Mouse (Mus musculus) G1E (cell line): ENCODE results near the gene Slc26a6. TPM values are rescaled to one million over a fixed set of nuclear protein-coding genes. Genes with fewer than 3 reads are reported as not detected.

Experiments used
- ATAC-seq: 2 replicates; pipeline ENCODE4 v1.8.0; 2016; ENCODE audit warnings: mild to moderate bottlenecking; ENCODE audit not compliant: insufficient number of reproducible peaks, poor library complexity, low FRiP score, severe bottlenecking; ENCODE audit errors: extremely low read depth
- DNase-seq: peaks from one replicate; pipeline ENCODE4 v3.0.0; 2012; ENCODE audit warnings: low spot score
- H3K27me3 ChIP-seq: 2 replicates; pipeline ENCODE4 v1.6.1; 2012; ENCODE audit warnings: mild to moderate bottlenecking, low read length, inconsistent platforms; ENCODE audit not compliant: insufficient read depth
- H3K36me3 ChIP-seq: replicated peaks from 2 replicates; pipeline ENCODE3; 2012; ENCODE audit warnings: mild to moderate bottlenecking, inconsistent platforms
- H3K4me1 ChIP-seq: 2 replicates; pipeline ENCODE4 v1.6.1; 2012; ENCODE audit warnings: low read depth, low read length, inconsistent platforms, mixed read lengths; ENCODE audit not compliant: insufficient read depth
- H3K4me3 ChIP-seq: 2 replicates; pipeline ENCODE4 v1.5.1; 2012; ENCODE audit warnings: low read depth, mild to moderate bottlenecking, inconsistent platforms, low read length, moderate library complexity, mixed read lengths
- H3K9me3 ChIP-seq: replicated peaks from 2 replicates; pipeline ENCODE4 v1.6.1; 2012; ENCODE audit warnings: inconsistent platforms
- CTCF ChIP-seq: IDR thresholded peaks from 2 replicates; pipeline ENCODE4 v1.5.1; 2012; ENCODE audit warnings: low read depth, low read length, inconsistent platforms, mixed read lengths
- GATA1 ChIP-seq: IDR thresholded peaks from 2 replicates; pipeline ENCODE4 v1.6.1; 2012; ENCODE audit warnings: borderline replicate concordance, low read length, inconsistent platforms, mixed read lengths
- GATA2 ChIP-seq: IDR thresholded peaks from 2 replicates; pipeline ENCODE4 v1.6.1; 2012; ENCODE audit warnings: low read depth, low read length, inconsistent platforms, borderline replicate concordance
- POLR2AphosphoS5 ChIP-seq: IDR thresholded peaks from 2 replicates; pipeline ENCODE4 v1.6.1; 2012; ENCODE audit warnings: low read depth, low read length, inconsistent platforms; ENCODE audit not compliant: insufficient replicate concordance
- TAL1 ChIP-seq: conservative IDR thresholded peaks from 2 replicates; pipeline ENCODE4 v1.6.1; 2012; ENCODE audit warnings: low read depth, low read length, inconsistent platforms, mixed read lengths
- polyA plus RNA-seq: library from polyadenylated mRNA; stranded (reverse); fragments of >175 nt; gene quantifications from 2 replicates; pipeline ENCODE4 v1.2.3, GENCODE M21; 2012
- total RNA-seq, 2 experiments: library from RNA; stranded (forward) in 1 of 2; stranded (reverse) in 1 of 2; fragments of 200-1000 nt in 1 of 2; fragments of >200 nt in 1 of 2; fragmentation: Nextera tagmentation in 1 of 2; gene quantifications; 2 replicates each; pipeline ENCODE4 v1.2.3; 2014 to 2017

The Slc26a6 gene
- total and polyA plus RNA-seq, 3 experiments, result 2.3 to 3.6 (median 3.5) TPM

DNA sequence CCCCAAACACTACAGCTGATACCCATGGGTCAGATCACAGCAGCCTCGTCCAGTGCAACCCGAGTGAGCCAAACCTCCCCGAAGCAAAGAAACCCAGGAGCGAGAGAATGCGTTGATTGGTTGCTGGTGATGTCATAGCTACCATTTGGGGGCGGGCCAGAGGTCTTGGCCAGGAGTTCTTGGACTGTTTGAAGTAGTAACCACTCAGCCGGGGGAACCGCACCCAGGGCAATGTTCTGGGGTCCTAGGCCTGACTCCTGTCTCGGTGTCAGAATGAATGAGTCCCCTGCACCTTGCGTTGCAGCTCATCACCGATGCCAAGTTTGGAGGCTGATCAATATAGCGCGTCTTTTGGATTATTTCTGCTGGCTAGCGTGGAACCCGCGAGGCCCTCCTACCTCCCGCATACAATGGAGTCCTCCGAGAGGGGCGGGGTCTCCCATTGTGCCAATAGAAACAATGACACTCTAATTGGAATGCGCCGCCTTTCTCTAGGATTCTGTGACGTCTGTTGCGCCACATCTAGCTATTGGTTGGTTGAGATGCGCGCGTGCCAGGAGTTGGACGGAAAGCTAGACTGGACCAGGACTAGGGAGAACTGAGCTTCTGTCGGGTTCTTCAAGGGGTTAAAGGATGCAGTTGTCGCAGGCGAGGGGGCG, 28.2 kb upstream of the Slc26a6 start:
- H3K27me3 ChIP-seq, result peaks cover 23% of the 10 kb centered on the region; the same call in 1 of the 2 replicates
- H3K4me1 ChIP-seq, result peaks cover 6% of the 10 kb centered on the region; the same call in 1 of the 2 replicates
- peaks cover 29% of the 10 kb centered on the region for H3K9me3 ChIP-seq
- H3K4me3 ChIP-seq, result no peak overlapping the region
- ATAC-seq (no peak), DNase-seq (no peak)
- H3K36me3 ChIP-seq, result no peaks in the 10 kb centered on the region
- TF ChIP-seq POLR2AphosphoS5 (no peak), GATA2 (no peak), TAL1 (no peak), GATA1 (no peak), CTCF (no peak)

GRCm38 (mm10) chr9:108825820-108826699, 27.0 kb upstream of the Slc26a6 start, which contains the start of gene Celsr3:
Celsr3 (plus strand) TSS chr9:108826320.
- peaks cover under 1% of the 10 kb centered on the region; the same call in 1 of the 2 replicates for H3K4me1 ChIP-seq
- H3K9me3 ChIP-seq, result peaks cover 29% of the 10 kb centered on the region
- H3K4me3 ChIP-seq, result no peak within 1 kb of the TSS; the same call in 1 of the 2 replicates
- H3K36me3 ChIP-seq, result no peaks in the 10 kb centered on the region
- DNase-seq (no peak), ATAC-seq (no peak)
- TF ChIP-seq CTCF (no peak), TAL1 (no peak), GATA2 (no peak), GATA1 (no peak), POLR2AphosphoS5 (no peak)
- peaks cover 22% of the 10 kb centered on the region; the same call in 1 of the 2 replicates for H3K27me3 ChIP-seq

GRCm38 (mm10) chr9:108826700-108827340, 26.3 kb upstream of the Slc26a6 start:
- H3K27me3 ChIP-seq, result peaks cover 22% of the 10 kb centered on the region; the same call in 1 of the 2 replicates
- no peak overlapping the region; the same call in 1 of the 2 replicates for H3K4me3 ChIP-seq
- no peak for ATAC-seq
- TF ChIP-seq GATA2, result no peak
- TF ChIP-seq CTCF, result no peak
- DNase-seq, result peak; percentile 40
- H3K9me3 ChIP-seq, result peaks cover 29% of the 10 kb centered on the region
- H3K4me1 ChIP-seq, result no peaks in the 10 kb centered on the region
- no peaks in the 10 kb centered on the region for H3K36me3 ChIP-seq

- H3K36me3 ChIP-seq, result no peaks in the 10 kb centered on the region
- H3K4me1 ChIP-seq, result no peaks in the 10 kb centered on the region
- H3K27me3 ChIP-seq, result peaks cover 27% of the 10 kb centered on the region; the same call in 1 of the 2 replicates
- peaks cover 29% of the 10 kb centered on the region for H3K9me3 ChIP-seq
- no peak for TF ChIP-seq POLR2AphosphoS5
- TF ChIP-seq GATA2, result no peak
- TF ChIP-seq TAL1, result no peak
- no peak for TF ChIP-seq GATA1
- ATAC-seq, result no peak
- DNase-seq, result no peak
- H3K4me3 ChIP-seq, result peak overlapping the region; percentile 17; the same call in 1 of the 2 replicates
Measured at GRCm38 (mm10) chr9:108827454-108827853, 25.6 kb upstream of the Slc26a6 start.

DNA sequence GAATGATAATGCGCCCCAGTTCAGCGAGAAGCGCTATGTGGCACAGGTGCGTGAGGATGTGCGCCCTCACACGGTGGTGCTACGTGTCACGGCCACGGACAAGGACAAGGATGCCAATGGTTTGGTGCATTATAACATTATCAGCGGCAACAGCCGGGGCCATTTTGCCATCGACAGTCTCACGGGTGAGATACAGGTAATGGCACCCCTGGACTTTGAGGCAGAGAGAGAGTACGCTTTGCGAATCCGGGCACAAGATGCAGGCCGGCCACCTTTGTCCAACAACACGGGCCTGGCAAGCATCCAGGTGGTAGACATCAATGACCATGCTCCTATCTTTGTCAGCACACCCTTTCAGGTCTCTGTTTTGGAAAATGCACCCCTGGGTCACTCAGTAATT, 25.2 kb upstream of the Slc26a6 start:
- Histone ChIP-seq H3K27me3 (peaks cover 32% of the 10 kb centered on the region; the same call in 1 of the 2 replicates), H3K4me3 (no peak overlapping the region)
- no peak for TF ChIP-seq CTCF
- no peak for TF ChIP-seq TAL1
- no peak for TF ChIP-seq GATA2
- TF ChIP-seq POLR2AphosphoS5, result no peak
- no peak for TF ChIP-seq GATA1

GRCm38 (mm10) chr9:108831637-108832036, 21.4 kb upstream of the Slc26a6 start:
- no peak for DNase-seq
- Histone ChIP-seq H3K9me3 (peaks cover 16% of the 10 kb centered on the region), H3K4me1 (no peaks in the 10 kb centered on the region), H3K36me3 (no peaks in the 10 kb centered on the region), H3K4me3 (no peak overlapping the region), H3K27me3 (peaks cover 26% of the 10 kb centered on the region; the same call in 1 of the 2 replicates)
- TF ChIP-seq TAL1 (no peak), GATA2 (no peak), POLR2AphosphoS5 (no peak), CTCF (no peak), GATA1 (no peak)
- no peak for ATAC-seq

More for the DNA sequence above, 25.2 kb upstream of the Slc26a6 start:
- Histone ChIP-seq H3K36me3 (no peaks in the 10 kb centered on the region), H3K4me1 (no peaks in the 10 kb centered on the region), H3K9me3 (peaks cover 29% of the 10 kb centered on the region)
- DNase-seq (no peak), ATAC-seq (no peak)
